Mouse (Mus musculus) adrenal gland, adult 8-10 months (tissue): ENCODE measurements at regions not wholly inside any gene's neighbourhood (a gene's known extent, or its start where the extent isn't known, plus 50 kb on each side); places are given as distances from the start of the nearest gene placed in this dataset.

Experiments used
- DNase-seq: peaks from one replicate; pipeline ENCODE4 v3.0.0; 2022

GRCm38 (mm10) chr2:149725932-149726331 is 103.1 kb upstream of the Syndig1 start:
- no peak for DNase-seq

DNA sequence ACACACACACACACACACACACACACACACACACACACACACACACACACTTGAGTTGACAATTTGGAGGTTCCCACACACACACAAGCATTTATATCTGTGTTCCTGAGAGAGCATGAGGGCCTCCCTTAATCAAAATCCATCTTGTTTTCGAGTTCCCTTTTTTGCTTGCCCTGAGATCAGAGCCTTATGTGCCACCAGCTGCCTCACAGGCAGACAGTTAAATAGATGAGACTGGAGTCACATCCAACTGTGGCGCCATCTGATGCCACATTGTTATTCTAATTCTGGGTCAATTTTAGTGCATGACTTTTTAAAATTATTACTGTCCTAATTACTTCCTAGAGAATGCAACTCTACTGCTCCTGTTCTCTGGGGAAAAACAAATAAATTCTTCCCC is 91.2 kb upstream of the Syndig1 start:
- DNase-seq: no peak

- no peak for DNase-seq
These were observed 89.1 kb upstream of the Syndig1 start for GRCm38 (mm10) chr2:149739886-149740285.

DNA sequence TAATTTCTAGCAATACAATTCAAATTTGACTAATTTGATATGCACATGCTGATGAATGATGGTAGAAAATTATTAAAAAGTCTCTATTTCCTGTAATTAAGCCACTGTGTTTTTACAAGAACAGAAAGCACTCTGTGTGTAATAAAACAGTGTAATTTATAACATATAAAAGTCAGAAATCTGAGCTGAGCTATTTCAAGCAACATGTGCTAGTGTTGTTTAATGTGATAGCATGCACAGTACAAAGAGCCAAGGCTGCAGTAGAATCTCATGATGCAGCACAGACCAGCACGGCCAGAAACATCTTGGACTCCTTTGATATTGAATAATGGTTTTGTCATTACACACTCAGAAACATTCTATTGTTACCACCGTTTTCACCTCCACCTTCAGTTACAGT is 86.3 kb upstream of the Syndig1 start:
- DNase-seq: no peak

- no peak for DNase-seq
These were observed 80.7 kb upstream of the Syndig1 start for GRCm38 (mm10) chr2:149748240-149748822.

GRCm38 (mm10) chr2:149759151-149759550 is 69.9 kb upstream of the Syndig1 start:
- no peak for DNase-seq

GRCm38 (mm10) chr2:149763864-149764263 is 65.1 kb upstream of the Syndig1 start:
- no peak for DNase-seq

GRCm38 (mm10) chr2:149768027-149768426 is 61.0 kb upstream of the Syndig1 start:
- no peak for DNase-seq

DNA sequence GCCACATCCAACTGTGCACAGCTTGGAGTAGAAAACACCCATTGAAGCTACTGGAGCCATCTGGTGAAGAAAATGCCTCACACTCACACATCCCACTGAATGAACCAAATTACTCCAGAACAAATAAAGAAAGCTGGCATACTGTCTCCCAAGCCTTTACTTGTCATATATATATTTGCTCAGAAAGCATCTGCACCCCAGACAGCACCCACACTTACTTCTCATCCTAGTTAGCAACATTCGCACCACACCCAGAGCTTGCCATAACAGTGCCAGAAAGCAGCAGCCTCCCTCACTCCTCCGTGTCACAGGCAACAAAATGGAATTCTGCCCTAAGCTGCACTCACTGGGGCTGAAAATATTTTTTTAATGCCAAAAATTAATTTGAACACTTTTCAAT is 60.5 kb upstream of the Syndig1 start:
- no peak for DNase-seq

DNA sequence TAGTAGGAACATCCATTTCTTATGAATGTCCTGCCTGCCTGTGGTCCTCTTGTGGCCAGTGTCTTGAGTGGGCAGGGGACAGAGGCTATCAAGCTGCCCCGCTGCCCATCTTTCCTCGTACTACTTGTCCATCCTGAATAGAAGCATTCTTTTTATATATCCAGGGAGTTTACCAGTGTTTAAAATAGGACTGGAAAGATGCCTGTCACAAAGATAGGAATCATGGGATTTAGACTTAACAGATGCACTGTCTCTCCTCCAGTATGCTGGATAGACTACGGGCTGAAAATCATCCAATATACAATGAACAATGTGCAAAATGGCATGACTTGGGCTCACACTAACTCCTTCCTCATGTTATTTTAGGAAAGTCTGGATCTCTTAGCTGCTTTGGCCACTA is 51.7 kb upstream of the Syndig1 start:
- DNase-seq: no peak
